Mouse (Mus musculus) monocyte, adult 59 days (primary cell): ENCODE results near the gene Gm19402. TPM values are rescaled to one million over a fixed set of nuclear protein-coding genes. Genes with fewer than 3 reads are reported as not detected.

Source experiments
- total RNA-seq, 2 experiments: library from RNA; stranded (reverse); gene quantifications; one replicate each; pipeline ENCODE4 v1.2.4; 2023

Gene Gm19402
- not detected for total RNA-seq

GRCm38 (mm10) chr10:77690356-77690807 is at the start of gene Gm19402:
Gm19402 (minus strand) TSS chr10:77690757.

GRCm38 (mm10) chr10:77726186-77726585 is 35.6 kb upstream of the Gm19402 start, which contains the start of gene Gm10100:
Gm10100 (plus strand) TSS chr10:77726486.

GRCm38 (mm10) chr10:77720299-77720698 is 29.7 kb upstream of the Gm19402 start, which contains the start of gene Krtap12-1:
Krtap12-1 (plus strand) TSS chr10:77720599.

GRCm38 (mm10) chr10:77715507-77715906 is 24.9 kb upstream of the Gm19402 start, which contains the start of gene Gm10142:
Gm10142 (plus strand) TSS chr10:77715807.

GRCm38 (mm10) chr10:77711157-77711556 is 20.6 kb upstream of the Gm19402 start, which contains the start of gene Gm10024:
Gm10024 (plus strand) TSS chr10:77711457.

GRCm38 (mm10) chr10:77706326-77706725 is 15.8 kb upstream of the Gm19402 start, which contains the start of gene Gm10272:
Gm10272 (plus strand) TSS chr10:77706626.

GRCm38 (mm10) chr10:77697133-77697532 is 6.6 kb upstream of the Gm19402 start, which contains the start of gene Gm9508:
Gm9508 (minus strand) TSS chr10:77697233.

GRCm38 (mm10) chr10:77685895-77686664 is 4.5 kb downstream of the Gm19402 start, which contains the start of gene Tspear:
Tspear (plus strand) TSS chr10:77686569.

Other genes with a start within 250 kb of the Gm19402 start
- gene Fam207a, start 175.0 kb downstream of the Gm19402 start, total RNA-seq, result 10 to 100 TPM; 19.2 to 24.2 TPM
- gene Itgb2, start 160.5 kb downstream of the Gm19402 start, total RNA-seq, result 100 to 1,000 TPM; 854 to 921 TPM
- gene Pttg1ip, start 109.0 kb downstream of the Gm19402 start, total RNA-seq, result 100 to 1,000 TPM; 113 to 127 TPM
- gene Sumo3, start 84.7 kb downstream of the Gm19402 start, total RNA-seq, result 10 to 100 TPM; 76.0 to 76.6 TPM
- 10 to 100 TPM in 1 of 2 experiments, 1 to 10 TPM in 1; 3.3 to 11.9 TPM for gene Gm49325, start 84.6 kb downstream of the Gm19402 start, total RNA-seq
- 10 to 100 TPM; 43.6 to 54.7 TPM for gene Ube2g2, start 68.5 kb downstream of the Gm19402 start, total RNA-seq
- gene Tspear, start 4.2 kb downstream of the Gm19402 start, total RNA-seq, result not detected
- gene Gm9508, start 6.5 kb upstream of the Gm19402 start, total RNA-seq, result not detected
- gene Gm10272, start 15.9 kb upstream of the Gm19402 start, total RNA-seq, result not detected
- not detected for gene Gm10024, start 20.7 kb upstream of the Gm19402 start, total RNA-seq
- not detected for gene Gm10142, start 25.1 kb upstream of the Gm19402 start, total RNA-seq
- not detected for gene Krtap12-1, start 29.8 kb upstream of the Gm19402 start, total RNA-seq
- gene Gm10100, start 35.7 kb upstream of the Gm19402 start, total RNA-seq, result not detected
- gene Gm18596, start 51.9 kb upstream of the Gm19402 start, total RNA-seq, result not detected
- gene Gm9736, start 60.6 kb upstream of the Gm19402 start, total RNA-seq, result not detected
- not detected for gene Gm3233, start 68.9 kb upstream of the Gm19402 start, total RNA-seq
- gene Gm3238, start 80.6 kb upstream of the Gm19402 start, total RNA-seq, result not detected
- gene Gm7138, start 86.2 kb upstream of the Gm19402 start, total RNA-seq, result not detected
- gene Gm3250, start 91.8 kb upstream of the Gm19402 start, total RNA-seq, result not detected
- not detected for gene Gm7137, start 97.4 kb upstream of the Gm19402 start, total RNA-seq
- not detected for gene Gm9639, start 104.3 kb upstream of the Gm19402 start, total RNA-seq
- gene Gm19668, start 108.4 kb upstream of the Gm19402 start, total RNA-seq, result not detected
- gene Gm9507, start 121.1 kb upstream of the Gm19402 start, total RNA-seq, result not detected
- not detected for gene Gm2696, start 123.9 kb upstream of the Gm19402 start, total RNA-seq
- not detected for gene Krtap10-4, start 136.3 kb upstream of the Gm19402 start, total RNA-seq
- gene Krtap10-10, start 145.2 kb upstream of the Gm19402 start, total RNA-seq, result not detected
- gene Gm36176, start 156.0 kb upstream of the Gm19402 start, total RNA-seq, result not detected
- gene Gm10318, start 162.1 kb upstream of the Gm19402 start, total RNA-seq, result not detected
- not detected for gene Gm3285, start 171.2 kb upstream of the Gm19402 start, total RNA-seq
- under 1 TPM; 0.10 to 0.15 TPM for gene Lrrc3, start 211.8 kb upstream of the Gm19402 start, total RNA-seq